Mouse (Mus musculus) heart, postnatal 0 days (tissue): ENCODE results near the gene F830045P16Rik.

Experiments used
- CTCF ChIP-seq: IDR thresholded peaks from 2 replicates; pipeline ENCODE4 v1.5.1; 2016; ENCODE audit warnings: antibody characterized with exemption, control low read depth, low read depth
- EP300 ChIP-seq: IDR thresholded peaks from 2 replicates; pipeline ENCODE4 v1.6.1; 2016; ENCODE audit warnings: antibody characterized with exemption, low read depth

DNA sequence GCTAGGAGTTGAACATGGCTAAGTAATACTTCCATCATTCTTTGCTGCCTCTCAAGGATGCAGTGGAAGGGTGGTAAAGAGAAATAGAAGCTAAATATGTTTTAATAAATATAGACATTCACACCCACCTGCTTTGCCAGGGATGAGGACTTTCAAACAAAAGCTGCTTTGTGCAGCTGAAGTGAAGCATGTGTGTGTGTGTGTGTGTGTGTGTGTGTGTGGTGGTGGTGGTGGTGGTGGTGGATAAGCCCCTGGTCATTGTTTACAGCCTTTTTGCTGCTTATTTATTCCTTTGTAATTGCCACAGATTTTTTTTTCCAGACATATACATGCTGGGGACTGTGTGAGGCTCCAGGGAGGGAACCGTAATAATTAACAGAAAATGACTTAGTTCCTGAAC lies 524 bp upstream of the F830045P16Rik start:
- TF ChIP-seq CTCF (no peak), EP300 (no peak)
